Mouse (Mus musculus): ENCODE results near the gene Sptlc2.

DNA sequence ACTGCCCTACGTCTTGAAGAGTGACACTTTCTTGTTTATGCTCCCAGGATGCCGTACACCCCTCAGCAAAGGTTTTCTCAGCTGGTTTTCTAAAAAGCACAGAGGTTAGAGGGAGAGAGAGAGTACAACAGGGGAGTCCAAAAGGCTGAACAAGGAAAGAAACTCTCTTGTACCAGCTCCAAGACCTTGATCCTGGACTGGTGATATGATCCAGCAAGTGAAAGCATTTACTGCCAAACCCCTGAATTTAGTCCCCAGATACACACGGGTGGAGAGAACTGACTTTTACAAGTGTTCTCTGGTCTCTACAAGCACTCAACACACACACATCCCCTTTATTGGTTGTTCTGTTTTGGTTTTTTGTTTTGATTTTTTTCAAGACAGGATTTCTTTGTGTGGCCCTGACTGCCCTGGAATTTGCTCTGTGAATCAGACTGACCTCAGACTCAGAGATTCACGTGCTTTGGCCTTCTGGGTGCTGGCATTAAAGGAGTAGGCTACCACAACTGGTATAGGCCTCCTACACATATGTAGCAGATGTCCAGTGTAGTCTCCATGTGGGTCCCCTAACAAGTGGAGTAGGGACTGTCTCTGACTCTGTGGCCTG, 9.8 kb upstream of the Sptlc2 start:
- no peak for TF ChIP-seq CTCF (conservative IDR thresholded peaks at IDR 0.05; ENCODE audit: low read length)
- TF ChIP-seq POU5F1 (IDR thresholded peaks at IDR 0.05; ENCODE audit: borderline replicate concordance, low read length): no peak
- TF ChIP-seq NANOG (IDR thresholded peaks at IDR 0.05; ENCODE audit: borderline replicate concordance, low read length): no peak

Measured in E14TG2a.4 (cell line).